Mouse (Mus musculus): ENCODE data around the gene Fryl.

Gene Fryl

GRCm38 (mm10) chr5:73191765-73192164 is 64.7 kb downstream of the Fryl start:
- no peak for DNase-seq

- no peak for DNase-seq
Observed at GRCm38 (mm10) chr5:73190164-73190563, 66.3 kb downstream of the Fryl start.

- no peak for DNase-seq
Observed at GRCm38 (mm10) chr5:73189443-73190160, 66.8 kb downstream of the Fryl start.

DNA sequence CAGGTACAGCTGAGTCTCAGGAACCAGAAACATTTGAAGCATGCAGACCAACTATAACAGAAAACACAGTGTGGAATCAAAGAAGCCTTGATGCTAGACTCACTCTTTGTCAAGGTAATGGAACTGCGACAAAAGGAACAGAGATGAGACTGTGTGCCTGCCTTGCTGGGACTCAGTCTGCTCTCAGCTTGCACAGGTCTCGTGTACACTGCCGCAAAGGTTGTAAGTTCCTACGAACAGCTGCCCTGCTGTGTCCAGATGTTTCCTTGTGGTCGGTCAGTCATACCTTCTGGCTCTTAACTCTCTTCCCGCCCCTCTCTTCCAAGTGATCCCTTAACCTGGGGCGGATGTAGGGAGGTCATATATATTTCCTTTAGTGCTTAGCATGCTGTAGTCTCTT is 67.8 kb downstream of the Fryl start:
- DNase-seq = no peak

- no peak for DNase-seq
Observed at GRCm38 (mm10) chr5:73188164-73188563, 68.3 kb downstream of the Fryl start.

- no peak for DNase-seq
Observed at GRCm38 (mm10) chr5:73186912-73187311, 69.5 kb downstream of the Fryl start.

DNA sequence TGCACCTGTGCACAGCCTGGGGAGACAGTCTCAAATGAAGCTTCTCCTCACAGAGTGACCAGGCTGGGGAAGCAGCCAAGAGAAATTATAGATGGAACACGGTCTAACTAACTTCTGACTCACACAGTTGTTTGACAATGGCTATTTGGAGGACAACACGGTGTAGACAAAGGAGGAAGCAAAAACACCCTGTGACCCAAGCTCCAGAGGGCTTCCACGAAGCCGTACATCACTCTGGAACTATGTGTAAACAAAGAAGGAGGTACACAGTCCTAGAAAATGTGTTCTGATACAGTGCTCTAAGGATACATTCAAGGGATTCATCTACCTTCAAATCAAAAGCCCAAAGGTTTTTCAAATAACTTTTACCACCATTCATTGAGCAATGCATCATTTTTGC is 71.0 kb downstream of the Fryl start:
- no peak for DNase-seq

GRCm38 (mm10) chr5:73182701-73183447 is 73.5 kb downstream of the Fryl start:
- no peak for DNase-seq

GRCm38 (mm10) chr5:73182191-73182590 is 74.2 kb downstream of the Fryl start:
- no peak for DNase-seq

DNA sequence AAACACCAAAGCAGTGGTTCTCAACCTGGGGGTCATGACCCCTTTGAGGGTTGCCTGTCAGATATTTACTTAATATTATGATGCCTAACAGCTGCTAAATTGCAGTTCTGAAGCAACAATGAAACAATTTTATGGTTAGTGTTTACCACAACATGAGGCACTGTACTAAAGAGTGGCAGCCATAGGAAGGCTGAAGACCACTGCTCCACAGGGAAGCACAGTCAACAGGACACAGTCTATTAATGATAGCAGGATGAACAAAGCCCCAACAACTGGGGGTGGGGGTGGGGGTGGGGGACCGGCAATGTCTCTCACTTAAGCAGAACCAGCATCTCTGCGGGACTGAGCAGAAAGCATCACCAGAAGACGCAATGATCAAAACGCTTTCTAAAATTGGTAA is 80.1 kb downstream of the Fryl start:
- no peak for DNase-seq

DNA sequence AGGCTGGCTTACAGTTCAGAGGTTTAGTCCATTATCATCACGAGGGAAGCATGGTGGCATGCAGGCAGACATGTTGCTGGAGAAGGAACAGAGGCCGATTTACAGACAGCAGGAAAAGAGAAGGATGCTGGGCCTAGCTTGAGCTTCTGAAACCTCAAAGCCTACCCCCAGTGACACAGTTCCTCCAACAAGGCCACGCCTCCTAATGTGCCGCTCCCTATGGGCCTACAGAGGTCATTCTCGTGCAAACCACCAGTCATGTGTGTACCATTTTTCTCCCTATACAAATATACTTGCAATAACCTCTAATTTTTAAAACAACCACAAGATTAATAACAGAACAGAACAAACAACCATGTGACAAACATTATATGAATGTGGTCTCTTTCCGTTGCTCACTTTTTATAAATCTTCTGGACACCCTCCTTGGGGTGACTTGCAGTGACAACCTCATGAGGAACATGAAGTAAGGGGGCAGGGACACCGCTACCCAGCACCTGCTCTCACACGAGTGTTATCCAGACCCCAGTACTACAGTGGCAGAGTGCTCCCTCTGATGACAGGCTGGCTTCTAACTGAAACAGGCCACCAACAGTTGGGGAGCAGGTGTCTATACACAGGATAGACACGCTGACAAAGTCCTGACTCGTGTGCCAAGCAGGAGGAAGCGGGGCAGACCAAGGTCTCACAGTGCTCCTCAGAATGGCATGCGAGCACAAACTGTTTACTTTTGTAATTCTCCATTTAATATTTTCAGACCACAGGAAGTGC is 80.9 kb downstream of the Fryl start:
- no peak for DNase-seq

DNA sequence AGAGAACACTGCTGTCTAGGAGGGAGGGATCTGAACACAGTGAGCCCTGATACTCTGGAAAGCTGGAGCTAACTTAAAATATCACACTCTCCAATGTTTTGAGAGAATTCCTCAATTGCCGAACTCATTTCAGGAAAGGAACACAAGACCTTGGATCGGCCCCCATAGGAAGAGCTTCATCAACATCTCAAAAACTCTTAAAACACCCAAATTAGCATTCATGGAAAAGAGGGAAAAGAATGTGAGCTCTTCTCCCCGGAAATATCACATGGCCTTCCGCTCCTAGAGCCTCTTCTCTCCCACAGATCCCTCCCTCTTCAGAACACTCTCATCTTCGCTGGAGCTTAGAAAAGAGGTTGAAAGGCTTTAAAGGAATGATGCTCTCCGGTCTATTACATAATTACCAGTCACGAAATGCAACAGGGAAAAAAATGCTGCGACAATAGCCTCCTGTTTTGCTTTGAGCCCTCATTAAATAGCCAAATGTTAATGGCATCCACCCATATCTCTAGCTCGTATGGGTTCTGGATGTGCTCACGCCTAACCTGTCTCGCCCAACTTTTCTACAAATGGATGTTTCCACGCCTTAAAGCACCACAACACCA is 84.4 kb downstream of the Fryl start:
- DNase-seq = no peak

DNA sequence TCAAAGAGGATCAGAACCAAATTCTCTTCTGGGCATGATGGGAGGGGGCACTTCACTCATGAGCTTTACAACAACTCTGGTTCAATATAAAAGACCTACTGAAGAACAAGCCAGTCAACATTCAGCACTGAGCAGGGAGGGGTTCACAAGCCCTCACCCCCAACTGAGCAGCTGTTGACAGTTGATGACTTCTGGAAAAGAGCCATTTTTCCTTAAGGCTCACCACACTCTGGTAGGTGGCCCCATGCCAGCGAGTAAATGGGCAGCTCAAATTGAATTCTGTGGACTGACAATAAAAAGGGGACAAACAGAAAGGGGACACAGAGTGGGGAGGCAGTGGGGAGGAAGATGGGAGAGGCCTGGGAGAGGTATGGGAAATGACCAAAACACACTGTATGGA is 85.2 kb downstream of the Fryl start:
- DNase-seq = no peak

GRCm38 (mm10) chr5:73168769-73169272 is 87.6 kb downstream of the Fryl start:
- no peak for DNase-seq

DNA sequence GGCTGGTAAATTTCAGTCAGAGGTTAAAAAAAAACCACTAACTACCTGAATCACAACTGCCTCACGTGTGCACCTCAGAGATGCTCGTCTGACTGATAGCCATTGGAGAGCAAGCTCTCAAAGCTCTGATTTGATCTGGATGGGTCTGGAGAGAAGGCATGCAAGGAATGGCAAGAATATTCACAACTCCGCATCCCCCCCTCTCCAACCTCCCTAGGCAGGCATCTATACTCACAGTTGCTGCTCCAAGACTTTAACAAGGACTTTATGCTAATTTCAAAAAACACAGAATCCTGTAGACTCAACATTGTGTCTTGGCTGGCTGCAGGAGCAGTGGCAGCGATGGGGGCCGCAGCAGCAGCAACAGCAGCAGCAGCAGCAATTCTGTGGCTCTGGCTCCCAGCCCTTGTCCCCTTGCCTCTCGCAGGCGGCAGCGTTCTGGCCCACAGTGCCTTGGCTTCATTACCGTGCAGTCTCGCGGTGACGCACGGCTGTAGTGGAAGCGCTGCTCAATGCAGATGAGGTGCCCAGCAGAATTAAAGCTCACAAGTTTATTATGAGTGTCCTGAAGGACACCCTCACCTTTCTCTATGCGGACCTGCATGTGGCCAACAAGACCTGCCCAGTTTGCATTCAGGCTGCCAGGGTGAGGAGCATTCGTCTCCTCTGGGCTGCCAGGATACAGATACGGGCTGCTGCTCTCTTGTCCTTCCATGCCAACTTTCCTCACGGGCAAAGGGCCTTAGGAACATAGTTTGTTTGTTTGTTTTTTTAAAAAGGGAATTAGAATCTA is 88.2 kb downstream of the Fryl start:
- peak; percentile 14 to 15 for DNase-seq

DNA sequence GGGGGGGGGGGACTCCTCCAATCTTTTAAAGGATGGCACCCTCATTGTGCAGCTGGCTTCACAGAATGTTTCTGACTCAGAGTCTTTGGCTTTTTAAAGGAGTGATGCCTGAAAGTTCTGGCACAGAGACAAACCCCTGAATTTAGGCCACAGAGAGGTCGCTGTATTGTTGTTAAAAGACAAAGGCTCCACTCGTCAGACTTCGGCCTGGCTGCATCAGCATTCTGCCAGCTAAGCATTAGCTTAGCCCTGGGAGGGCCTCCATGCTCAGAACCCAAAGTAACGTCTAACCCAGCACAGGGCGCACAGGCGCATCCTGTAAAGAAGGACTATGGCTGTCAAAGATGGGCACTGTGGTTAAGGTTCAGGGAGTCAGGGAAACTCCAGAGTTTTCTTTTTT is 92.4 kb downstream of the Fryl start:
- DNase-seq = no peak

- DNase-seq = no peak
Observed at GRCm38 (mm10) chr5:73162492-73162891, 93.9 kb downstream of the Fryl start.

- no peak for DNase-seq
Observed at GRCm38 (mm10) chr5:73160440-73160839, 96.0 kb downstream of the Fryl start.

DNA sequence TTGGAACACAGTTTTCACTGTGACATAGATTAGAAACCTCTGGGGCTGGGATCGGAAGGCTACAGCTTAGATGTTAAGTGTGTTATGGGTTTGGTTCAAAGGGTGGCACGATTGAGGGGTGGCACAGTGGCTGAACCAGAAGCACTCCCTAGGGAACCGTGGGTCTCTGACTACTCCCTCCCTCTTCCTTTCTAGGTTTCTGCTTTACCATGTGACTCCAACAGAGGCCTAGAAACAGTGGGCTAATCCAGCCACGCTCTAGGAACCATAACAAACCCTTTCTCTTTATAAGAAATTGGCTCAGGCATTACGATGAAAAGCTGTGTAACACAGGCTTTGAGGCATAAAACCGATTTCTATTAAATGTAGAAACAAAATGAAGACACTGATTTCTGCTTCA is 98.9 kb downstream of the Fryl start:
- DNase-seq = no peak

- no peak for DNase-seq
Observed at GRCm38 (mm10) chr5:73157009-73157408, 99.4 kb downstream of the Fryl start.

DNA sequence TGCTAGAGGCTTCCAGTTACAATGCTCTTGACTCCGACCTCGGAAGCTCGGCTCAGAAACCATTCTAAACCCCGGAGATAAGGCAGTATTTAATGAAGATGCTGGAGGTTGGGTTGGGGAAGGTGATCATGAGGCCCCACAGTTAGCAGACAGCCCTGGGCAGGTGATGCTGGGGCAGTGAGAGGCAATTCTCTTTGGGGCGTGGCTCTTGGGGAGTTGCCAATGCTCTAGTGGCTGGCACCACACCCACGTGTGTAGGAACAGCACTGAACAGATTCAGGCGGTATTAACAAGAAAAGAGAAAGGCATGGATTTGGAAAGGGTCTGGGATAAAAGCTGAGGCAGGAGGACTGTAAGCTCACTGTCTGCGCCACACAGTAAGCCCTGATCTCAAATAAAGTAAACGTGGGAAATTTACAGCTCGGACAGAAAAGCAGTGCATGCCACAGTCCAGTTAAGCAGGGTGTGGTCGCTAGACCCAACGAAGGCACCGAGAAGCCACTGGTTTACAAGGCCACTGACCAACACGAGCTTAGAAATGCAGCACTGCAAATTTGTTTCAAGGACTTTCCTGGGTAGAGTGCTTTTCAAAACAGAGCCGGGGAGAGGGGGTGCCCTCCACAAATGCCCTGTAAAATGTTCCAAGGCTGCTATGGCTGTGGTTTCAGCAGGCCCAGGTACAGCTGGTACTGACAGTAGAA is 100.0 kb downstream of the Fryl start:
- DNase-seq = no peak
